Mouse (Mus musculus): ENCODE data around the gene Pno1.
A peak's percentile ranks its signal among the peaks of the same experiment; 100 is the strongest.

Pno1 gene

DNA sequence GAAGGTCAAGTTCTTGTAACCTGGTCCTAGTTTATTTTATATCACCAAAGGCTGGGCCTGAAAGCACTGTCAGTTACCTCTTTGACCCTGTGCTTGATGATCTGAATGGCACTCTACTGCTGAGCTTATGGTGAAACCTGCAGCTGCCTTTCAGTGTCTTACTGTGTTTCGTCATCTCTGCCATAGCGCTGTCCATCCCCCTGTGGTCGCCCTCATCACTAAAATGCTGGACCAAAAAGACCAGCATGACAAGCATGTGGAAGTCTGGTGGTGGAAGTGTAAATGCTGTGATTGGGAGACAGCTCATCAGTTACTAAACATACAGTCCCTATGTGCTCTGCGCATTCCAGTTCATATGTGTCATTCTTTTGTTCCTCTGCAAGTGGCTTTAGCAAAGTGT, 39.1 kb downstream of the Pno1 start:
- DNase-seq, result no peak

DNA sequence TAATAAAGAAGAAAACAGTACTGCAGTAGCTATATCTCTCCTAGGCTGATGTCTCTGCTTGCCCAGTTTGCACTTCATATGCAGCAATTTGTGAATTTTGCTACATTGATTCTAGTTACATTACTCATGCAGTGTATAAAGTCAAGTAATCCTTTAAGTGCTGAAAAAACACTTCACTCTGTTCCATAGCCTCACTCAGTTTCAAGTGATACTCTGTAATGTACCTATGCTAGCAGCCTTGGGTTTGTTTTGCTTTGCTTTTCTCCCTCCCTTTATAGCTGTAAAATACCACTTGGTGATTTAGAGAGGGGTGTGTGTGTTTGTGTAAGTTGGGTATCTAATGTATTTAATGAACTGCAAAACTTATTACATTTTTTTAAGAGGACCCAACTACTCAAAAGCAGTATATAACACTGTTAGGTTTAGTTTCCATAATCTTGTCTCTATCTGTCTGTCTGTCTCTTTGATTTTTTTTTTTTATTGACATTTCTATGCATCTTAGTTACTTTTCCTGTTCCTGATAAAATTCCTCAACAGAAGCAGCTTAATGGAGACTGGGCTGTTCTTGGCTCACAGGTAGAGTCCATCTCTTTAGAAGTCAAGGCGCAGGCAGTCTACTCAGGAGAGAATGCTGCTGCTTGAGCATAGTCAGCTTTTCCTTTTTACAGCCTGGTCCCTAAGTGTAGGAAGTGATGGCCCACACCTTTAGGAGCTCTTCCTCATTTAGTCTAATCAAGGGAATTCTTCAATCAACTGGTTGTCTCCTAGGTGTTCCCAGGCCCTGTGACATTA, 40.2 kb downstream of the Pno1 start:
- no peak for DNase-seq

DNA sequence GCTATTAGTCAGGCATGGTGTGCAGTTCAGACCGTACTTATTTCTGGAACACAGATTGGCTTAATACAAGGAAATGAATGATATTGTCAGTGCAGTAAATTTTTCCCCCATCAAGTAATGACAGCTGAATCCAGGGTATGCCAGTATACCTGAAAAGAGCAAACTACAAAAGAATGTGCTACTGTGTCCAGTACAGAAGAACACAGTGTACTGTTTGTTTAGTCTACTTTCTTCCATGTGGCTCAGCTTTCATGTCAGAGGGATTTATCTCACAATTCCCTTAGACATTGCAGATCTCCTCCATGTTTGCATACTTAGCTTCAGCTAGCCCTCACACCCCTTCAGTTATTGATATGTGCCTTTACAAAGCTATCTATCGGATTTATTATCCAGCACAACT, 42.1 kb downstream of the Pno1 start:
- DNase-seq, result no peak

DNA sequence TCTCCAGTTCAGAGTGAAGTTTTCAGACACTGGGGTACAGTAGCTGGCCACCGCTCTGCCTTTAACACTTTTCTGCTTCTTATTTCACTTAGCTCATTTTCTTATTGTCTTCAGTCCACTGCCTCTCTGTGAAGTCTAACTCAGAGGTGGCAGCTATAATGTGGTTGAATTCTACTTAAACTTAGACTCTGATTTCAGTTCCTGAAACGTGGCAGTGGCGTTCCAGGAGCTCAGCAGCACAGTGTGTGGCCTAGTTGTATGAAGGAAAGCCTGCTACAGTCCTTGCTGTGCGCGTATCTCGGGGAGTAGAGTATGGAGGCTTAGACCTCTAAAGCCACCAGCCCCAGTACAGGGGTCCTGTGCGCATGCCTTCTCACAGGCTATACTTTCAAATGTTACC, 44.7 kb downstream of the Pno1 start:
- no peak for DNase-seq

DNA sequence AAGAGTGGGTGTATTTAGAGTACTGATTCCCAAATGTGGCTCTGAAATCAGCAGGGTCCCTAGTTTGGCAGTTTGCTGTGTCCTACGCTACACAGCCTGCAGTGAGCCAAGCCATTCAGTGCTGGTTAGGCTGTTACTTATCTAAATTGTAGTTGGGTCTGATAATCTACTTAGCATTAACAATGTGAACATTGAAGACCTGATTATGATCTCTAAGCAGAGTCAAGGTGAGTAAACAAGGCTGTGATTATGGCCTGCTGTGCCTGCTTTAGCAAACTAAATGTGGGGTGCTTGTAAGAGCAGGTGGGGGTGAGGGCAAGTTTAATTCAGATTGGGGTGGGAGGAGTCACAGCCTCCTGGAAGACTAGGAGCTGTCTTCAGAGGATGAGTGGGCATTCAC, 47.4 kb downstream of the Pno1 start:
- DNase-seq, result no peak

DNA sequence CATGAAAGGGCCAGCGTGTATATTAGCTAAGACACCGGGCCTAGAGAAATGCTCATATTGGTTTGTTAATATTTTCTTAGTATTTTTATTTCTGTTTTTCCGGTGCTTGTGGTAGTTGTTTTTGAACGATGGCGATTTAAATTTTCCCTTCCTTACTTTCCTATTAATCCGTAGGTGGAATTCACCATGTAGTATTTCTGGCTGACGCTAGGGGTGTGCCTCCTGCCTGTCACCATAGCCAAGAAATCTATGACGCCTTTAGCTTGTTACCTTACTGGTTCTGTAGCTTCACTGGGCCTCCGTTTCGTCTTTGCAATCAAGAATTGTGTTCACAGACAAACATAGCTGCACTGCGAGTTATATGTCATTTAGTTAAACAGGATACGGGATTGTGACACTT, 51.1 kb downstream of the Pno1 start:
- peak; percentile 57 for DNase-seq

DNA sequence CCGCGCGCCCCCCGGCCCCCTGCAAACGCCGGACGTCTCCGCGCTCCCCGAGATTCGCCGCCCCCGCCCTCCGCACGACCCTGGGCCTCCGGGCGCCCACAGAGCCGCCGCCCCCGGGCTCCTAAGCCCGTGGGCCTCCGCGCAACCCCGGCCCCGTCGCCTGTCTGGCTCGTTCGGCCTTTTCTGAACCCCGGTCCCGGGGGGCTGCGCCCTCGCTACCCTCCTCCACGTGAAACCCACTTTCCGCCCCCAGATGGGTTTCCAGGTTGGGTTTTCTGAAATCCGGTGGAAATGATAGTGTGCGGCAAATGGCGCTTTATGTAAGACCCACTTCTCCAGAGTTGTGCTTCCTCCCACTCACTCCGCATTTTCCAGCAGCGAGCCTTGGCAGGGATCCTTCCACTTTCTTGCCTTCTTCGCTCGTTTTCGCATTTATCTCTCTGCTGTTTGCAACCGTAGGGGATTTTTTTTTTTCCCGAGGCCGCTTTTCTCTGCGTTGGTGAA, 51.6 kb downstream of the Pno1 start:
- peak; percentile 73 for DNase-seq

DNA sequence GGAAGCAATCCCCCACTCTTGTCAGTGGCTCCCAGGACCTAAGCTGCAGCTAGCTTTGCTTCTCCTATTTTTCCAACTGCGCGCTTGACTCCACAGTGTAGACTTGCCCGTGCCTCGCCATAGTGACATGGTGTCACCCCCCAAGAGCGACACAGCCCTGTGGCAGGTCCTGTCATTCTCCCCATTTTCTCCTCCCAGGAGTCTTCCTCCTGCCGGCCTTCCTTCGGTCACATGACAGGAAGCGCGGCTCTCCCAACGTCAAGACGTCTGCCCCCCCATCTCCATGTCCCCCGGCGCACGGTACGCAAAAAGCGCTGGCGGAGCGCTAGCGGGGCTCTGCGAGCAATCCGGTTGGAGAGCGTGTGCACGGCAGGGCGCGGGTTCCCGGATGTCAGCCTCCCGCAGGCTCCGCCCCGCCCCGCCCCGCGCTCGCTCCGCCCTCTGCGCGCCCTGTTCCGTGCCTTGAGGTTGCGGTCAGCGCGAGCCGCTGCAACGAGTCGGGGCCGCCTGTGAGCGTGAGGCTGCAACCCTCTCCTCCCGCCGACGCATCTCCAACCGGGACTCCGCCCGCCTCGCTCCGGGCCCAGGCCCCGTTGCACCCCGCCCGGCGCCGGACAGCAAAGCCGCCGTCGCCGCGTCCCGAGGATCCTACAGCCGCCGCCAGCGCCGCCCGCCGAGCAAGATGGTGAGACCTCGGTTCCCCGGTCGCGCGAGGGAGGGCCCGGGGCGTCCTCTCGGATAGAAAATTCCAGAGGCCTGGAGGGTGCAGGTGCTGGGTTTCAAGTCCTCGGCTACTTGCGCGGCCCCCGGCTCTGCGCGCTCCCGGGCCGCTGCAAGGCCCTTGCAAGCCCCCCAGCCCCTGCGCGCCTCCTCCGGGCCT, 52.3 kb downstream of the Pno1 start, which contains the start of gene Ppp3r1:
TSS of gene Ppp3r1 (plus strand) at position 406 of the 880 bp plus-strand sequence.
- DNase-seq, result peak; percentile 98

Data from thymus, postnatal 14 days (tissue).